Mouse (Mus musculus): ENCODE results near the gene Gal3st1.

Gene Gal3st1

DNA sequence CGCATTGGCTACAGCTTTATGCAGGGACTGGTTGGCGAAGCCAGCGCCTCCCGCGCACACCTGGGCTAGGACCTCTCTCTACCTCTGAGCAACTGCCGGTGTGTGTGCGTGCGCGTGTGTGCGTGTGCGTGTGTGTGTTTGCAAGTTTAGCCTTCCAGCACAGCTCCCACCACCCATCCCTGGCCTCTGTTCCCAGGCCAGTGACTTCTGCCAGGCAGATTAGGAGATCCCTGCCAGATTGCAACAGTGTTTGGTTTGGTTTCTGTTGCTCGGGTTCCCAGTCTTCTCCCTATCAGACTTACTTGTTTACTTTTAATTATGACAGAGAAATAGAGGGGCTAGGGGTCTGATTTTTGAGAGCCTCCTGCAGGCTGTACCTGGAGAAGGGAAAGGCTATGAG, 48.5 kb downstream of the Gal3st1 start:
- in situ Hi-C loops (cut with MboI), result no loop called here

DNA sequence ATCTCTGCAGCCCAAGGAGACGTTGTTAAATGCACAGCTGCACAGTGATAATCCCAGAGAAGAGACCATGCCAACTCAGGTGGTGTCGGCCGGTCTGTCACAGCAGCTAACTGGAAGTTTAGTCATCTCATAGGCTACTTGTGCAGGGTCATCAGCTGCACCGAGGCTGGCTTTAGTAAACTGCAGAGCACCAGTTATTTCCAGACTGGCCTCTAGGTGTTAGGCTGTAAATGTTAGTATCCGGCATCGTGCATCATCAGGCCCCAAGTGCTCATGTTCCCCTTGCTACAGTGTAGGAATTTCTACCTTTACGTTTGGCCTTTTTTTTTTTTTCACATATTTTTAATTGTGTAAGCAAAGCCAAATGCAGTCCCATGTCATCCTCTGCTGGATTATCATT, 50.0 kb downstream of the Gal3st1 start:
- in situ Hi-C loops (cut with MboI), result no loop called here

DNA sequence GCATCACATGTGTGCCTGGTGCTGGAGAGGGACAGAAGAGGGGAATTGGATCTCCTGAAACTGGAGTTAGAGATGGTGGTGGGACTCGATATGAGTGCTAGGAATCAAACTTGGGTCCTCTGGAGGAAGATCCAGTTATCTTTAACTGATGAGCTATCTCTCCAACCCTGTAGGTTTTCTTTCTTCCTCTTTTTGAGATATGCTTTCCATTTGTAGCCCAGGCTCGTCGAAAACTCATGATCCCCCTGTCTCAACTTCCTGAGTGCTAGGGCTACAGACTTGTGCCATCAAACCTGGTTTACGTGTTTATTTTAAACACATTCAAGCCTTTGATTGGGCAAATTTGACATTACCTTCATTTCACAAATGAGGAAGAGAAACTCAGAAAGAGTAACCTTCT, 50.7 kb downstream of the Gal3st1 start:
- in situ Hi-C loops (cut with MboI), result no loop called here

DNA sequence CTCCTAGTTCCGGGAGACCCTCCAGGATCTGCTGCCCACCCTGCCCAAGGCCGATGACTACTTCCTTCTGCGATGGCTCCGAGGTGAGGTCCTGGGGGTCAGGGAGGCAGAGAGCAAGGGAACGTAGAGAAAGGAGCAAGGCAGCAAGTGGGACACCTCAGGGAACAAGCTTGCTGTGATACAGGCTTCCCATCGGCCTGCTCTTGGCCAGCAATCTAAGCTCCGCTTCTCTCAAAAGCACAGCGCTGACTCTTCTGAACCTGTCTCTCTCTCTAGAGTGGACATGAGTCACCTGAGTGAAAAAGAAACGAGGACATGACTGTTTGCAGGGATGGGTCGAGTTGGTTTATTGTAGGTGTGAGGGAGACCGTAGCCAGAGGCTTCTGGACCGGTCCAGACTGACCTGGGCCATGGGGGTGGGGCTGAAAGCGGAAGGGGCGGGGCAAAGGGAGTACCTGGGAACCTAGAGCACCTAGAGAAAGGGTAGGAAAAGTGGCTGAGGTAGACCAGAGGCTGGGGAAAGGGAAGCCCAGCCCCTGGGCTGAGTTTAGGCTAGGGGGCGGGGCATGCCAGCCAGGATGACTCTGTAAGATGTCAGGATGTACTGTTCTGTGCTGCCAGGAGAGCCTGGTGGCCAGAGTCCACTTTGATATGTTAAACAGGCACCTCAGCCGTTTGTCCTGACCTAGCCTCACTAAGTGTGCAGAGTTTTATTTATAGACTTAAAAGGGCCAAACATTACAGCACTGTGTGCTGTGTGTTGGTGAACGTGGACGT, 51.9 kb downstream of the Gal3st1 start:
- in situ Hi-C loops (cut with MboI), result no loop called here

DNA sequence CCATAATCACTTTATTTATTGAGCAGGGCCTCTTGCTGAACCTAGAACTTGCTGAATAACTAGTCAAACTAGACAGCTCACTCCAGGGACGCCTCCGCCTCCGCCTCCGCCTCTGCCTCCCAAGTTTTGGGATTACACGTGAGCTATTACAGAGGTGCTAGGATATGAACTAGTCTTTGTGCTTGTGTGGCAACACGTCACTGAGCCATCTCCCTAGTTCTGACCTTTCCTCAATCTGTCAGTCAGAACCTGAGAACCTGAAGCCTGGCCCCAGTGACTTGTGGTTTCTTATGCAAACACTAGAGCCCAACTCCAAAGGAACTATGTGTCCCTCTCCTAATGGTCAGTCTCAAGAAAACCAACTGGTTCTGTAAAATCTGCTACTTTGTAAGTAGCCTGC, 52.5 kb downstream of the Gal3st1 start:
- in situ Hi-C loops (cut with MboI), result no loop called here

DNA sequence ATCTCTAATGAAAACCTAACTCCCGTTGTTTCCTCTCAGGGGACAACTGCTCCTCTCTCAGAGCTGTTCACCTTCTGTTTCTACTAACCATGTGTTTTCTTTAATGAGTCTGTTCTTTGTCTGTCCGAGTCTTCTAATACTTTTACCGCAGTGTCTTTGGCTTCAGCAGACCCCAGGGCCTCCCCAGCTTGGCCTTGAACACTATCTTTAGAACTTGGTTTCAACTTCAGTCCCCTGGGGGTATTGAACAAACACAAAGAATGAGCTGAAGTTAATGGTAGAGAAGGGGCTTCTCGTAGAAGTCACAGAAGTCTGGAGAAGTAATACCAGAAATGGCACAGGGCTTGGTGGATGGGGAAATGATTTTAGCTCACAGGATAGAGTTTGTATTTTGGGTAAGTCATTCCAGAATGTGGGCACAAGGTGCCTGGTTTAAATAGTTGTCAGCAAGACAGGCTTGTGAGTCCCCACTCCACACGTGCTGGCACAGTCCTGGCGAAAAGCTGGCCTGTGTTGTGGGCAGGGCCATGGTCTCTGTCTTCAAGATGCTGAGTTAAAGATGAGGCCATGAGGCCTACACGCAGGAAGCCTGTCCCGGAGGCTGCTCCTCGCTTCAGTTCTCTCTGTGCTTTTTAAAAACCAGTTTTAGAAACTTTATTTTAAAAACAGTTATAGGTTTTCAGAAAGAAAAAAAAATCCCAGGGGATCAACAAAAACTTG, 53.1 kb downstream of the Gal3st1 start:
- in situ Hi-C loops (cut with MboI), result no loop called here

DNA sequence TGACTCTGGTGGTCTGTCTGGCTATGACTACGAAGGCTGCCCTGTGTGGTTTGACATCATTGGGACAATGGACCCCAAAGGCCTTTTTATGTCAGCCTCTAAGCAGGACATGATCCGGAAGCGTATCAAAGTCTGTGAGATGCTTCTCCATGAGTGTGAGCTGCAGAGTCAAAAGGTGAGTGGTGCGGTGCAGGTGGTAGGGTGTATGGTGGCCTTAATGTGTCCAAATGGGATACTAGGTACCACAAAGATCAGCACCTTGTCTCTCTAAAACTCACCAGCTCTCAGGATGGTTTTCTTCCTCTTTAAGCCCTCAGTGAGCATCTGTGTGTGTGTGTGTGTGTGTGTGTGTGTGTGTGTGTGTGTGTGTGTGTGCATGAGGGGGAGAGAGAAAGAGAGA, 56.5 kb downstream of the Gal3st1 start:
- in situ Hi-C loops (cut with MboI), result no loop called here

DNA sequence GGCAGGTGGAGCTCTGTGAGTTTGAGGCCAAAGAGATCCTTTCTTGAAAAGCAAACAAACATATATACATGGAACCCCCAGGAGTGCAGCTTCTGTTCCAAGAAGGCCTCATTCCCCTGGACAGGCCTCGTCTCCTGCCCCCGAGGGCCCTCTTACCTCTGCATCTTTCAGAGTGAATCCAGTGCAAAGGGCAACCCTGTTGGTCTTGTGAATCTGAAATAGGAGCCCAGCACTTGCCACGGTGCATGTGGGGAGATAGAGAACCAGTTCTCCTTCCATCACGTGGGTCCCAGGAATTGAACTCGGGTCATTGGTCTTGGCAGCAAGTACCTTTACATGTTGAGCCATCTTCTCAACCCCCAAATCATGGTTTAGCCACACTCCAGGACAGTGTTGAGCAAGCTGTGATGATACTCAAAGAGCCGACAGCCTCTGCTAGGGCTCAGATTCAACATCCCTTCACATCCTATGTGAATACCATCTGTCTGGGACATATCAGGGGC, 57.7 kb downstream of the Gal3st1 start:
- in situ Hi-C loops (cut with MboI), result no loop called here

DNA sequence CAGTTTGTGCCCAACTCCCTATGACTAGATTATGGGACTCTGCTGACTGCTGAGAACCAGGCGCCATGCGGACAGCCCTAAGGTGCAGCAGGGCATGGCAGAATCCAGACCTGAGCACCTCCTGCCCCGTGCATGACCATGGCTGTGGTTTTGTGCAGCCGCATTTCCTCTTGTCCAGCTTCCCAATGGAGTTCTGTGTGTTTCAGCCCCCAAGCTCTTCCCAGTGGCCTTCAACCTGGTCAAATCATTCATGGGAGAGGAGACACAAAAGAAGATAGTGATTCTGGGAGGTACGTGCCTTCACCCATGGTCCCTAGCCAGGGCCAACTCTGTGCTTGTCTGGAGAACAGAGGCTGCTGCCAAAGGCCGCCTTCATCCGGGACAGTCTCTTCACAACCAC, 59.6 kb downstream of the Gal3st1 start:
- in situ Hi-C loops (cut with MboI), result no loop called here

DNA sequence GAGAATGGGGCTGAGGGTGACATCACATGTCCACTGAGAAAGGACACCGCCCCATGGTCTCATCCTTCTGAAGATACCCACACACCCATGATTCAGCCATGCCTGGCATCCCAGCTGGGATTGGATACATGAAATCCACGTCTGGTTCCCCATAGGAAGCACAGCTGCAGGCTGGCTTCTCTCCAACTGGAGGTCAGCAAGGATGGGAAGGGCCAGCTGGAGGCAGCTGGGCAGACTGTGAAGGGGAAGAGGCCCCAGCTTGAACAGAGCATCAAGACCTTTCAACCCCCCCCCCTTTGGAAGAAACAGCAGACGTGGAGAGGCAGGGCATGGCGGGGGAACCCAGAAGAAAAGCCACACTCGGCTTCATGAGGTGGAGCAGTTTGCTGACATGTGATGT, 63.1 kb downstream of the Gal3st1 start:
- in situ Hi-C loops (cut with MboI), result no loop called here

DNA sequence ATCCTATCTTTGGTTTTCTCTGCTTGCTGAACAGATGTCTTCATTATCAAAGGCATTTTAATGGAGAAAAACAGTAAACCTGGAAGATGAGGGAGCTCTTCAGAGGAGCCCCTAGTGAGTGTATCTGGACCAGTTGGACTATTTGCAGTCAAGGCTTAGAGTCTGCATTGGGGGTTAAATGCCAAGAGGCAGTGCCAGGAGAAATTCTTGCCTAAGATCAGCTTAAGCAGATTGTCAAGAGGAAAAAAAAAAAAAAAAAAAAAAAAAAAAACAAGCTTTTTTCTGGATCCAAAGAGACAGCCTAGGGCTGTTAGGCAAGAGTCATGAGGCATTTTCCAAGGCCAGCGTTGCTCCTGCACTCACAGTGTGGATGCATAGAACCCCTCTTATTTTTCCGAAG, 64.3 kb downstream of the Gal3st1 start:
- in situ Hi-C loops (cut with MboI), result no loop called here

DNA sequence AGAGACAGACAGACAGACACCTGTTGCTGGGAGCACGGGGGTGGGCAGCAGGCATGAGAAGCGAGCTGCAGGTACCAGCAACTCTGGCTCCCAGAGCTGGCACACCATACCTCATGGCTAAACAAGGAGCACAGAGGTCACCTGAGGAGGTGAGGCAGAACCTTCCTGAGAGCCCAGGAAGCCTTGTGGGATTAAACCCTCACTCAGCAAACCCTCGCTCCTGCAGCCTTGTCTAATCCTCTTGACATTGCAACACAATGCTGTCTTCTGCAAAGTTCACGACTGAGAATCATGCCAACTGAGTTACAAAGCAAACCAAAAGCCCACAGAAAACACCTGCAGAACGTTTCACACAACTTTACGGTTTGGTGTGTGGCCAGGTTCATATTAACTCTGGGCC, 65.0 kb downstream of the Gal3st1 start:
- in situ Hi-C loops (cut with MboI), result no loop called here

All from mature B cell (primary cell).